Mouse (Mus musculus) c-Kit-negative CD71-positive TER-119-positive erythroid progenitor cells, embryonic 14.5 days (primary cell): Measurements from ENCODE around the gene Il17ra.
A peak's percentile ranks its signal among the peaks of the same experiment; 100 is the strongest.

Source experiments
- DNase-seq: peaks from one replicate; pipeline ENCODE4 v3.0.0-alpha.2; 2013; ENCODE audit warnings: low read depth, low spot score

Il17ra gene

GRCm38 (mm10) chr6:120505531-120505930 is 42.5 kb downstream of the Il17ra start:
- no peak for DNase-seq

GRCm38 (mm10) chr6:120508645-120509044 is 45.6 kb downstream of the Il17ra start:
- no peak for DNase-seq

GRCm38 (mm10) chr6:120509975-120510374 is 46.9 kb downstream of the Il17ra start:
- no peak for DNase-seq

- no peak for DNase-seq
These were observed 47.4 kb downstream of the Il17ra start for GRCm38 (mm10) chr6:120510425-120510824.

GRCm38 (mm10) chr6:120511212-120511611 is 48.2 kb downstream of the Il17ra start:
- no peak for DNase-seq

- peak; percentile 50 for DNase-seq
These were observed 53.4 kb downstream of the Il17ra start for GRCm38 (mm10) chr6:120516422-120516821.

- no peak for DNase-seq
These were observed 53.8 kb downstream of the Il17ra start for GRCm38 (mm10) chr6:120516879-120517278.

- no peak for DNase-seq
These were observed 54.3 kb downstream of the Il17ra start for GRCm38 (mm10) chr6:120517311-120517710.

- DNase-seq, result no peak
These were observed 56.6 kb downstream of the Il17ra start for GRCm38 (mm10) chr6:120519647-120520046.

- no peak for DNase-seq
These were observed 61.7 kb downstream of the Il17ra start for GRCm38 (mm10) chr6:120524796-120525195.

- DNase-seq, result no peak
These were observed 66.1 kb downstream of the Il17ra start for GRCm38 (mm10) chr6:120529123-120529522.

GRCm38 (mm10) chr6:120531020-120531965 is 68.2 kb downstream of the Il17ra start, which contains the start of gene Hdhd5:
Gene Hdhd5, minus strand, starts transcription at chr6:120531319.
- peak; percentile 55 for DNase-seq

- no peak for DNase-seq
These were observed 69.5 kb downstream of the Il17ra start for GRCm38 (mm10) chr6:120532594-120532993.

- DNase-seq, result no peak
These were observed 73.3 kb downstream of the Il17ra start for GRCm38 (mm10) chr6:120536337-120536736.
